Mouse (Mus musculus) layer of hippocampus, postnatal 36 days (tissue): ENCODE measurements around the gene Ankar. TPM values are rescaled to one million over a fixed set of nuclear protein-coding genes. Genes with fewer than 3 reads are reported as not detected.

ENCODE experiments used
- total RNA-seq, 2 experiments: library from RNA; stranded (reverse); gene quantifications; 2 replicates each; pipeline ENCODE4 v1.2.3; 2021

Ankar gene
- total RNA-seq, 2 experiments from 2014 or later: not detected

Other genes starting within 250 kb of the Ankar start
- gene March4, start 163.6 kb downstream of the Ankar start, total RNA-seq: 10 to 100 TPM; 19.1 to 21.4 TPM
- gene Smarcal1, start 117.3 kb downstream of the Ankar start, total RNA-seq: 10 to 100 TPM; 58.8 to 63.1 TPM
- gene Rpl37a, start 10.7 kb upstream of the Ankar start, total RNA-seq: 100 to 1,000 TPM; 568 to 629 TPM
- 10 to 100 TPM; 40.2 to 54.9 TPM for gene Igfbp2, start 123.9 kb upstream of the Ankar start, total RNA-seq
- gene Igfbp5, start 174.3 kb upstream of the Ankar start, total RNA-seq: 10 to 100 TPM; 70.5 to 75.7 TPM